Mouse (Mus musculus): ENCODE results near the gene Syt16. TPM values are rescaled to one million over a fixed set of nuclear protein-coding genes. Genes with fewer than 3 reads are reported as not detected.

Syt16 gene
- polyA plus RNA-seq, 1 experiment from 2014 or later = 1.2 TPM

DNA sequence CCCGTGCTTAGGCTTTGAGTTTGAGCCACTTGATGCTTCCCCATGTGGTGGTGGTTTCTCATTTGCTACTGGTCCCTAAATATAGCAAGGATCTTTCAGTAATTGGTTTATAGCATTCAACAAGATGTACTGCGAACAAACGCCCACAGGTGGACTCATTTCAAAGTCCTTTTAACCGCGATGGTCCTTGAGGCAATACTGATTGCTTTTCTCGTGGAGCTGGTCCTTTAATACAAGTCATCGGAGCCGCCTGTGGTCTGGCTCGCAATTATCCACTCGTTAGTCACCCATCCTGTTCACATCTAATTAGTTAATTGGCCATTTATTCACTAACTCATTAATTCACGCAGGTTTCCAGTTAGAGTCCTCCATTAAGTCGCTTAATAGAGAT lies 560 bp upstream of the Syt16 start:
- Histone ChIP-seq H3K4me2 (replicated peaks; ENCODE audit: low read depth, low read length) (peak overlapping the region; percentile 98; the same call in 1 of the 2 replicates), H3K27me3 (ENCODE audit: control insufficient read depth, insufficient read depth, low read length) (peaks cover 10% of the 10 kb centered on the region), H3K9ac (ENCODE audit: low read depth, low read length) (no peak overlapping the region), H3K9me3 (ENCODE audit: control insufficient read depth, low read length) (no peaks in the 10 kb centered on the region), H3K36me3 (ENCODE audit: control insufficient read depth, insufficient read depth, low read length) (no peaks in the 10 kb centered on the region), H3K4me1 (ENCODE audit: control insufficient read depth, insufficient read depth, low read length) (no peaks in the 10 kb centered on the region), H3K27ac (ENCODE audit: low read depth, low read length) (no peak overlapping the region), H3K4me3 (ENCODE audit: low read length) (no peak overlapping the region; the same call in 1 of the 2 replicates)
- no peak for ATAC-seq (ENCODE audit: low FRiP score, low TSS enrichment)
- 47% methylated on average over 12 of the region's 12 CpGs for WGBS

DNA sequence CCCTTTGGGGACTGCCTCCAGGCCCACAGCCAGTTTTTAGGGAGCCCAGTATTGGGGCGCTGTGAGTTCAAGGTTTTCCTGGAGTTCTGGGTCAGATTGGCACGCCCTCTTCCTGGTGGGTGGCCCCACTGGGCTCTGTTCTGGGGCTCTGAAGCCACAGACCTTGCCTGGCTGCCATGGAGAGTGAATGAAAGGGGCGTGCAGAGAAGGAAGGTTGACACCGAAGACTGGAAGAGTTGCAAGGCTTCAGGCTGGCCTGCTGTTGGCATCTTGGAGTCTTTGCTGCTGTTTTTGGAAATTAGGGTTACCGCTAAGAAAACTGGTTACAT lies 631 bp downstream of the Syt16 start:
- no peak for ATAC-seq (ENCODE audit: low FRiP score, low TSS enrichment)
- Histone ChIP-seq H3K4me3 (ENCODE audit: low read length) (peak overlapping the region; percentile 55), H3K9ac (ENCODE audit: low read depth, low read length) (peak overlapping the region; percentile 60; the same call in 1 of the 2 replicates), H3K4me1 (ENCODE audit: control insufficient read depth, insufficient read depth, low read length) (no peaks in the 10 kb centered on the region), H3K4me2 (replicated peaks; ENCODE audit: low read depth, low read length) (peak overlapping the region; percentile 98), H3K36me3 (ENCODE audit: control insufficient read depth, insufficient read depth, low read length) (no peaks in the 10 kb centered on the region), H3K27ac (ENCODE audit: low read depth, low read length) (no peak overlapping the region), H3K9me3 (ENCODE audit: control insufficient read depth, low read length) (no peaks in the 10 kb centered on the region), H3K27me3 (ENCODE audit: control insufficient read depth, insufficient read depth, low read length) (peaks cover 10% of the 10 kb centered on the region)
- WGBS = 47% methylated on average over 5 of the region's 5 CpGs

DNA sequence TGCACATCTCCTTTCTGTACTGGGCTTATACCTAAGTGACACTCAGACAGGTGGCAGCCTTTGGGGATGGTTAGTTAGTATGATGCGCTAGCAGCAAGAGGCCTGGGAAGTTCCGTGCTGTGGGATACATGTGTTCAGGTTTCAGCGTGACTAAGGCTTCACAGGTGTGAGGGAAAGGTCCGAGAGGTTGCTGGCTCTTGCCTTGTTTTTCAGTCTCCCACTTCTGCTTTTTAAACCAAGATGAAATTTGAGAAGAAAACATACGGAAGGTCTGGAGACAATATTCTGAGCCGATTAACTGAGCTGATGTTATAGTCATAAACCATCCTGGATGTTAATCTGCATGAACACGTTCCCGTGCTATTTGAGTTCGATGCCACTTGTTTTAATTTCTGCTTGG lies 5.0 kb downstream of the Syt16 start:
- Histone ChIP-seq H3K4me3 (ENCODE audit: low read length) (no peak overlapping the region), H3K9ac (ENCODE audit: low read depth, low read length) (no peak overlapping the region), H3K27me3 (ENCODE audit: control insufficient read depth, insufficient read depth, low read length) (peaks cover 9% of the 10 kb centered on the region), H3K27ac (ENCODE audit: low read depth, low read length) (no peak overlapping the region), H3K4me1 (ENCODE audit: control insufficient read depth, insufficient read depth, low read length) (no peaks in the 10 kb centered on the region), H3K4me2 (replicated peaks; ENCODE audit: low read depth, low read length) (no peak overlapping the region), H3K9me3 (ENCODE audit: control insufficient read depth, low read length) (no peaks in the 10 kb centered on the region), H3K36me3 (ENCODE audit: control insufficient read depth, insufficient read depth, low read length) (no peaks in the 10 kb centered on the region)
- ATAC-seq (ENCODE audit: low FRiP score, low TSS enrichment) = no peak
- 86% methylated on average over 9 of the region's 9 CpGs for WGBS

DNA sequence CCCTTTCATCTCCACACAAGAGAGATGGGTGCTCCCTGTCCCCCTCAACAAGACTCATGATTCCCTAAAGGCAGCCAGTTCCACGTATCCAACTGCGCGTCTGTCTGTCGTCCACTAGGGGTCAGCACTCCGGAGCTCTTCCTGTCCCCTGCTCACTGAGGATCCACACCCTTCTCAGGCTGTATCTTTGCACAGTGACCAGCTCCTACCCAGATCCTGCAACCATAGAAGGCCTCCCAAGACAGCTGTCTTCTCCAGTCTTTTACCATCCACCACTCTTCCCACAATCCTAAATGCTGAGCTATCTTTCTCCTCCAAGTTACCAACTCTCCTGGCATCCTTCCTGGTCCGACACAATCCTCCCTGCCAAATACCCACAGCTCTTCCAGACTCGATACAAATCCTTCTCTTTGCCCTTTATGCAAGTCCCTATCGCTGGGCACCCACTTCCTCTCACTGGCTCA lies 12.0 kb downstream of the Syt16 start:
- Histone ChIP-seq H3K36me3 (ENCODE audit: control insufficient read depth, insufficient read depth, low read length) (no peaks in the 10 kb centered on the region), H3K4me1 (ENCODE audit: control insufficient read depth, insufficient read depth, low read length) (no peaks in the 10 kb centered on the region), H3K27ac (ENCODE audit: low read depth, low read length) (no peak overlapping the region), H3K9ac (ENCODE audit: low read depth, low read length) (no peak overlapping the region), H3K4me3 (ENCODE audit: low read length) (no peak overlapping the region), H3K9me3 (ENCODE audit: control insufficient read depth, low read length) (no peaks in the 10 kb centered on the region), H3K4me2 (replicated peaks; ENCODE audit: low read depth, low read length) (no peak overlapping the region), H3K27me3 (ENCODE audit: control insufficient read depth, insufficient read depth, low read length) (no peaks in the 10 kb centered on the region; the same call in 1 of the 2 replicates)
- ATAC-seq (ENCODE audit: low FRiP score, low TSS enrichment) = peak; percentile 71; the same call in 1 of the 2 replicates
- WGBS = 27% methylated on average over 8 of the region's 8 CpGs

DNA sequence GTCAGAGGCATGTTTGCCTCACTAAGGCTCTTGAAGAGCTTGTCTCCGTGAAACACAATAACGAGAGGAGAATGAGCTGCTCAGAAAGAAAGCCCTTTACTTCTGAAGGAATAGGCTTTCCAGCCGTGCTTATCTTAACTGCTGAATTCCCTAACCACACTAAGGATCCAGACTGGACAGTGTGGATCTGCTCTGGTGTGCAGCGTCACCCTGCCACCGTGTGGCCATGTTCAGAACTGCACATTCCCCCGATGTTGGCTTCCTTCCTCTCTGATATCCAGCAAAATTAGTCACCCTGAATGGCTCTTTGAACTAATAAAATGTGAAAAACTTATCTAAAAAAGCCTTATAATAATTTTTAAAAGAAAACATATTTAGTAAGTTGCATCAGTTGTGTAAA lies 16.3 kb downstream of the Syt16 start:
- no peaks in the 10 kb centered on the region; the same call in 1 of the 2 replicates for H3K27me3 ChIP-seq (ENCODE audit: control insufficient read depth, insufficient read depth, low read length)
- ATAC-seq (ENCODE audit: low FRiP score, low TSS enrichment) = peak; percentile 79
- H3K9me3 ChIP-seq (ENCODE audit: control insufficient read depth, low read length) = no peaks in the 10 kb centered on the region
- no peak overlapping the region for H3K4me3 ChIP-seq (ENCODE audit: low read length)
- H3K4me1 ChIP-seq (ENCODE audit: control insufficient read depth, insufficient read depth, low read length) = no peaks in the 10 kb centered on the region
- WGBS = 3% methylated on average over 6 of the region's 6 CpGs
- H3K36me3 ChIP-seq (ENCODE audit: control insufficient read depth, insufficient read depth, low read length) = no peaks in the 10 kb centered on the region
- H3K9ac ChIP-seq (ENCODE audit: low read depth, low read length) = no peak overlapping the region
- peak overlapping the region; percentile 26; the same call in 1 of the 2 replicates for H3K4me2 ChIP-seq (replicated peaks; ENCODE audit: low read depth, low read length)
- no peak overlapping the region for H3K27ac ChIP-seq (ENCODE audit: low read depth, low read length)

DNA sequence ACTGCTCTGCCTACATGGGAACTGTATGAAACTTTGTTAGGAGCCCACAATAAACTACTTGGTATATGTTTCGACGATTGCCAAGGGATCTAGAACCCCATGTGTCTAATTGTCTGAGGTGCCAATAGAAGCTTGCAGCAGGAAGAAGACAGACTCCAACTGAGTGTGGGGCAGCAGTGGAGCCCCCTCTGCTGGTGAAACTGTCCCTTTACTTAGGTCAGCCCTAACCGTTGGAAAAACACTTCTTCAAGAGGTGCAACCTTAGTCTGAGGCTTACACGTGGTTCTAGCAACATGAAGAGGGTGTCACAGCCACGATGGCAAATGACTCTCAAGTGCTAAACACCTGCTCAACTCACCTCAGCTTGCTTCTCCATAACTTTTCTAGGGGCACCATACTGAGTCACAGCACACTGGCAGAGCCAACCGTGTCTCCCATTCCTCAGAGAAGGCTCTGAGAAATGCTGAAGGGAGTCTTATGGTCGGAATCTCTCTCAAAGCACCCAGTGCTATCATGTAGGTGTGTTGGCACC lies 17.3 kb downstream of the Syt16 start:
- no peak for ATAC-seq (ENCODE audit: low FRiP score, low TSS enrichment)
- H3K4me1 ChIP-seq (ENCODE audit: control insufficient read depth, insufficient read depth, low read length) = no peaks in the 10 kb centered on the region
- no peak overlapping the region for H3K4me2 ChIP-seq (replicated peaks; ENCODE audit: low read depth, low read length)
- H3K4me3 ChIP-seq (ENCODE audit: low read length) = no peak overlapping the region
- H3K9ac ChIP-seq (ENCODE audit: low read depth, low read length) = no peak overlapping the region
- 60% methylated on average over 7 of the region's 7 CpGs for WGBS
- H3K27ac ChIP-seq (ENCODE audit: low read depth, low read length) = no peak overlapping the region
- H3K27me3 ChIP-seq (ENCODE audit: control insufficient read depth, insufficient read depth, low read length) = no peaks in the 10 kb centered on the region
- H3K36me3 ChIP-seq (ENCODE audit: control insufficient read depth, insufficient read depth, low read length) = no peaks in the 10 kb centered on the region
- no peaks in the 10 kb centered on the region for H3K9me3 ChIP-seq (ENCODE audit: control insufficient read depth, low read length)

DNA sequence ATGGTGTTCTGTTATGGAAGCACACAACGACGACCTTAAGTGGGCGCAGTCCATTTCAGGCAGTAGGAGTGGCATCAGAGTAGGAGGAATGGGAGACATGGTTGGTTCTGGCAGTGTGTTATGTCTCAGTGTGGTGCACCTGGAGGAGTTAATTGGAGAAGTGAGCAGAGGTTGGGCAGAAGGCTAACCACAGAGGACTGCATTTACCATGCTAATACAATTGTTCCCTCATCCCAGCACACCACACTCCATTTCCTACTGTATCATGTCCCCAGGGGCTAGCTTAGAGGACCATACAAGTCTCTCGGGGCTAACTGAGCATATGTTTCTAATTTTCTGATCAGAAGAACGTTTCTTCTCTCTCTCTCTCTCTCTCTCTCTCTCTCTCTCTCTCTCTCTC lies 18.0 kb downstream of the Syt16 start:
- no peaks in the 10 kb centered on the region for H3K9me3 ChIP-seq (ENCODE audit: control insufficient read depth, low read length)
- WGBS = 77% methylated on average over 5 of the region's 5 CpGs
- H3K27ac ChIP-seq (ENCODE audit: low read depth, low read length) = no peak overlapping the region
- H3K4me1 ChIP-seq (ENCODE audit: control insufficient read depth, insufficient read depth, low read length) = no peaks in the 10 kb centered on the region
- H3K27me3 ChIP-seq (ENCODE audit: control insufficient read depth, insufficient read depth, low read length) = no peaks in the 10 kb centered on the region
- H3K4me2 ChIP-seq (replicated peaks; ENCODE audit: low read depth, low read length) = no peak overlapping the region
- no peaks in the 10 kb centered on the region for H3K36me3 ChIP-seq (ENCODE audit: control insufficient read depth, insufficient read depth, low read length)
- no peak overlapping the region for H3K9ac ChIP-seq (ENCODE audit: low read depth, low read length)
- H3K4me3 ChIP-seq (ENCODE audit: low read length) = no peak overlapping the region
- ATAC-seq (ENCODE audit: low FRiP score, low TSS enrichment) = no peak

DNA sequence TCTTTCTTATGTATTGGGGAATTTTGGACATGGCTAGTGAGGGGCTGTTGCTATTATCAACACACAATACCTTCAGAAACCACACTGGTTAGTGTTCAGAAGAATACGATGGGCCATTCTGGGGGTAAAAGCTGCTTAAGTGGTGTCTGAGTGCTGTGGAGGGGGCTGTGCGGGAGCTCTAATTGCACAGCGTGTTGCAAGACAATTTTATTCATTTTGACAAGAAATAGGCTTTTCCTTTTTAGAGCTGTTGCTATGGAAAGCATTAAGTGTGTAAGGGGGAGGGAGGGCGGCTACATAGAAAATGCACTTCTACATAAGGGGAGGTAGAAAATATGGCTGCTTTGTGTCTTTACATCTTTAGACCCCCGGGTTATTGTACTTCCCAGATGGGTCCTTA lies 25.8 kb downstream of the Syt16 start:
- no peaks in the 10 kb centered on the region for H3K9me3 ChIP-seq (ENCODE audit: control insufficient read depth, low read length)

DNA sequence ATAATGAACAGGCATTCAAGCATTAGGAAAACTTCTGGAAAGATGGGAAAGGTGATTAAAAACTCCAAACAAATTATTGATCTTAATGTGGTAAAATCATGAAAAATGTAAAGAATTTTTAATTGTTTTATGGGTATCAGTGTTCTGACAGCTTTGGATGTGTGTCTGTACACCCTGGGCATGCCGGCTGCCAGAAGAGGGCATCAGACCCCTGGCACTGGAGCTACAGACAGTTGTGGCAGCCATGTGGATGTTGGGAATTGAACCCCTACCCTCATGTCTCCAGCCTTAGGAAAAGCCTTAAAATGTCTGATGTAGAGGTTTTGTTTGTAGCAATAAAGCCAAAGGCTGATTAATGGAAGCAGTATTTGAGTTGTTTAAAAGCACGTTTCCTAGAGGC lies 27.5 kb downstream of the Syt16 start:
- no peak overlapping the region for H3K9ac ChIP-seq (ENCODE audit: low read depth, low read length)
- H3K27ac ChIP-seq (ENCODE audit: low read depth, low read length) = no peak overlapping the region
- no peaks in the 10 kb centered on the region for H3K27me3 ChIP-seq (ENCODE audit: control insufficient read depth, insufficient read depth, low read length)
- H3K4me2 ChIP-seq (replicated peaks; ENCODE audit: low read depth, low read length) = no peak overlapping the region
- no peak overlapping the region for H3K4me3 ChIP-seq (ENCODE audit: low read length)
- no peak for ATAC-seq (ENCODE audit: low FRiP score, low TSS enrichment)
- H3K9me3 ChIP-seq (ENCODE audit: control insufficient read depth, low read length) = no peaks in the 10 kb centered on the region
- WGBS = 86% methylated on average over 2 of the region's 2 CpGs
- H3K36me3 ChIP-seq (ENCODE audit: control insufficient read depth, insufficient read depth, low read length) = no peaks in the 10 kb centered on the region
- no peaks in the 10 kb centered on the region for H3K4me1 ChIP-seq (ENCODE audit: control insufficient read depth, insufficient read depth, low read length)

More for the DNA sequence above, 25.8 kb downstream of the Syt16 start:
- no peak for ATAC-seq (ENCODE audit: low FRiP score, low TSS enrichment)
- Histone ChIP-seq H3K27me3 (ENCODE audit: control insufficient read depth, insufficient read depth, low read length) (no peaks in the 10 kb centered on the region), H3K36me3 (ENCODE audit: control insufficient read depth, insufficient read depth, low read length) (no peaks in the 10 kb centered on the region), H3K4me2 (replicated peaks; ENCODE audit: low read depth, low read length) (no peak overlapping the region), H3K27ac (ENCODE audit: low read depth, low read length) (no peak overlapping the region), H3K4me3 (ENCODE audit: low read length) (no peak overlapping the region), H3K4me1 (ENCODE audit: control insufficient read depth, insufficient read depth, low read length) (no peaks in the 10 kb centered on the region), H3K9ac (ENCODE audit: low read depth, low read length) (no peak overlapping the region)
- WGBS = 93% methylated on average over 5 of the region's 5 CpGs

Data from kidney, embryonic 14.5 days (tissue).